Mouse (Mus musculus) CD8-positive naive resting alpha-beta T cell, adult 2 months (primary cell): ENCODE data around the gene Nkapd1.

Experiments
- DNase-seq, 2 experiments: peaks; one replicate each; pipeline ENCODE4 v3.0.0; 2022; ENCODE audit warnings: low read depth in 2 of 2, low spot score in 2 of 2

Gene Nkapd1

DNA sequence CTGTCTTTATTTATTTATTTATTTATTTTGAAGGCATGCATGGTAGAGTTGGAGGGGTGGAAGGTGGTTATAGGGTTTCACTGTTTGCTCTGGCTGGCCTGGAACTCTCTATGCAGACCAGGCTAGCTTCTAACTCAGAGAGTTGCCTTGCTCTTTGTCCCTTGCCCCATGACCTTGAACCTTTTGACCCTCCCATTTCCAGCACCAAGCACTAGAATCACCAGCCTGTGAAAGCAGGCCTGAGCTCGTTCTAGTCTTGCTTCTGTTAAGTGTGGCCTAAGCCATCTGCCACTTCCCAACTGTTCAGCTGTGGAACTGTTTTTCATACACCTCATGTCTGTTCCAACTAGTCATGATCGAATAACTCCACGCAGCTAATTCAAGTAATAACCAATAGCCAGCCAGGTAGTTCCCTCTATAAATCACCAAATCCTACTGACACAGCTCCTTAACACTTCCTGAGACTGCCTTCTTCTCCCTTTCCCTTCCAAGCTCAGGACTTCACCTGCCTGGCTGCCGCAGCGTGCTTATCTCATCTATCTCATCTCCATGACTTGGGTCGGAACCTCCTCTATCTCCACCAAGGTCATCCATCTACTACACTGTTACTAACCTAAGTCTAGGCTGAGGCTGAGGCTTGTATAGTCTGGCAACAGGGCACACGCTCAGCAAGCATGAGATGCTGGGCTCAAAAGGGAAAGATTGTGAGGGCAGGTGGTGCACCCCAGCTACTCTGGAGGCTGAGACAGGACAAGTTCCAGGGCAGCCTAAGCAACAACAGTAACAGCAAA, 15.0 kb downstream of the Nkapd1 start:
- no peak for DNase-seq

DNA sequence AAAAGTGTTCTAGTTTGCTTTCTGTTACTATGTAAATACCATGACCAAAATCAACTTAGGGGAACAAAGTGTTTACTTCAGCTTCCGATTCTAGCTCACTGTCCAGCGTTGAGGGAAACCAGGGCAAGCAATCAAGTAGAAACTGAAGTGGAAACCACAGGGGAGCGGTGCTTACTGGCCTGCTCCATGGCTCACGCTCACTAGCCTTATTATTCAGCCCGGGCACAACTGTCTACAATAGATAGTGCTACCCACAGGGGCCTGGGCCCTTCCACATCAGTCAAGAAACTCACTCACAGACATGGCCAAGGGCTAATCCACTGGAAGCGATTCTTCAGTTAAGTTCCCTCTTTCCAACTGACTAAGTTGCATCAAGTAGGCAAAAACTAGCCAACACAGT, 15.7 kb downstream of the Nkapd1 start:
- DNase-seq = no peak

- no peak for DNase-seq
Observed at GRCm38 (mm10) chr9:50596973-50597372, 20.3 kb downstream of the Nkapd1 start.

DNA sequence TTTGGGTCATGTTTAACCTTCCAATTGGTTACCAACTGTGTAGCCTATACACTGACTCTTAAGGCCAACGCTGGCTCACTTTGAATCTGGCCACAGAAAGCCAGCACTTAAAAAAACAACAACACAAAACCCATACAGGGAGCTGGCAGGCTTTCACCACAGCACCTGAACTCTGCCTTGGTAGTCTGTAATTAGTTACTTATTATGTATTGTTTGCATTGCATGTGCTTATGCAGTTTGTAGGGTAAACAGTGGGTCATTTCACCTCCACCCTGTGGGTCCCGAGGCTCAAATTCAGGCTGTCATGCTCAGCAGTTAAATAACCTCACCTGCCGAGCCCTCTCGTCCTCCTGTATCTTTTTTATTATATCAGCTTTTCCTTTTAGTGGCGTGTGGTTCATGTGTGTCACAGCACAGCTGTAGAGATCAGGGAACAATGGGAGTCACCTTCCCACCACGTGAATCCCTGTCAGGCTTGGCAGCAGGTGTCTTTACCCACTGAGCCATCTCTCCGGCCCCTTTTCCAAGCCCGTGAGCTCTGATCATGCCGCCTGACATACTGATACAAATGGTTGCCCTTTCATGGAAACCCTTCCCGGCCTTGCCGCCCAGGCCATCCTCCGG, 22.4 kb downstream of the Nkapd1 start:
- DNase-seq = no peak

DNA sequence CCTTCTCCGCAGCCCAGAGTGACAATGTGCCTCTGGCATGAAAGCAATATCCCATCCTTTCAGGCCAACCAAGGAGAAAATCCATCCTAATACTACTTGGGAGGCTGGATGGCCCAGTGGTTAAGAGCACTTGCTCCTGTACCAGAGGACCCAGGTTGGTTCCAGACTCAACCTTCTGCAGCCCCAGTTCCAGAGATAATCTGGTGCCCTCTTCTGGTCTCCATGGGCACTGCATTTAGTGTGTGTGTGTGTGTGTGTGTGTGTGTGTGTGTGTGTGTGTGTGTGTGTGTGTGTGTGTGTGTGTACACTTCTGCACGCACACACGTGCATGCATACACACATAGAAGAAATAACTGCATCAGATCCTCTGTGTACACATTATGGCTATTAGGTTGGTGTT, 23.7 kb downstream of the Nkapd1 start:
- DNase-seq = peak; percentile 39 to 53

GRCm38 (mm10) chr9:50592955-50593354, 24.3 kb downstream of the Nkapd1 start:
- no peak for DNase-seq

GRCm38 (mm10) chr9:50590856-50591518, 26.3 kb downstream of the Nkapd1 start:
- no peak for DNase-seq

GRCm38 (mm10) chr9:50586955-50587354, 30.3 kb downstream of the Nkapd1 start:
- DNase-seq = no peak

DNA sequence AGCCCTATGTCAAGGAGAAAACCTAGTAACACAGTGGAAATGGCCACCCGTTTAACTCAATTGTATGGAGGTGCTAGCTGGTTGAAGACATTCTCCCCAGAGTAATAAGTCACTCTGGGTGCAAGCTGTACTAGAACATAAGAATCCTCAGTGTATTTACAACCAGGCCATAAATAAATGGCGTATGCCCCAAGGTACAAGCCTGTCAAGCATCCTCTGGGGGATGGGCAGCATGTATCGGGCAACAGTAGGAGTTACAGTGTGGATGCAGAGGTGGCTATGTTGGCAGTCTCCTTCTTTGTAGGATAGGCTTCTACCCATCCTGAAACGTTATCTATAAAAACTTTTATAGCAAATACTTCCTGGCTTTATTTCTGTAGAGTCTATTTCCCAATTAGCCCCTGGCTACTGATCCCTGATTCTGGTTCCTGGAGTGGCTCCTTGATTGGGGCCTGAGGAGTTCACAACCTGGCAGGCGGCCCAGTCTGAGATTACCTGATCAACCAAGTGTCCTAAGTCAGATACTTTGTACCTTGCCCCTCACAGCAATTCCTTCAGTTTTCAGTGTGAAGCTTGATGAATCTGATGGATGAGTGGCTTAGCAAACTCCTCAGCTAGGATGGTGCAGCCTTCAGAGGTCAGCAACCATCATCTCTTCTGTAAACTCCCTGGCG, 32.0 kb downstream of the Nkapd1 start:
- DNase-seq = no peak

DNA sequence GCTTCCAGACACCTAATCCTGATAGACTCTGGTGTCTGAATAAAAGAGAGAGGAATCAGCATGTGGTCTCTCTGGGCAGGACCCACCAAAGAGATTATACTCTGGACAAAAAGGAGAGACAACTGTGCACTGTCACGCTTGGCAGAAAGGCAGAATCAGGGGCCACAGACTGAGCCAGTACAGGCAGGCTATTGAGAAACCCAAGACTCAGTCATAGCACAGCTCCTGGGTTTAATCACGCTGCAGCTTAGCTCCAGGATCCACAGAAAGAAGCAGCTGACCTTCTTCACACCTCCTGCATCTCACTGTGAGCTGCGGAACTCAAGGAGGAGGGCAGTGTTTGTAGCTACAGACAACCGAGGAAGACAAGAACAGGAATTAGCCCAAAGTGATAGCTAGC, 36.9 kb downstream of the Nkapd1 start:
- DNase-seq = no peak

GRCm38 (mm10) chr9:50569599-50570525, 47.4 kb downstream of the Nkapd1 start:
- DNase-seq = no peak

- DNase-seq = no peak
Observed at GRCm38 (mm10) chr9:50567881-50568280, 49.4 kb downstream of the Nkapd1 start.

- no peak for DNase-seq
Observed at GRCm38 (mm10) chr9:50567372-50567771, 49.9 kb downstream of the Nkapd1 start.

GRCm38 (mm10) chr9:50565940-50566339, 51.3 kb downstream of the Nkapd1 start:
- no peak for DNase-seq

DNA sequence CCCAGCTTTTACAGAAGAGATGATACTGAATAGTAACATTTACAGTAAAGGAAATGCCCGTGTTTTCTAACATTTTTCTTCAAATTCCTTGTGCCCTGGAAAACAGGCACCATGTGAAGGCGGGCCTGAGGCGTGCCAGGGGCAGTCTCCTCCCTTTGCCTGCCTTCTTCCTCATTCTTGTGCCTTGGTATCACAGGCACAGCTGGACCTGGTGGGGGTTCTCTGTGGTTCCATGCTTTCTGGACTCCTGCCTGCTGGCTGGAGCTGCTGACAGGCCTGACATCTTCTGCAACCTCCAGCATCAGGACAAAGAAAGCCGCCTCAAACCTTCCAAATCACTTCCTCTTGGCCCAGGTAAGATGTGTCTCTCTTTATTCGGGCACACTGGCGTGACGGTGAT, 52.1 kb downstream of the Nkapd1 start:
- no peak for DNase-seq

- no peak for DNase-seq
Observed at GRCm38 (mm10) chr9:50561918-50562360, 55.3 kb downstream of the Nkapd1 start.

DNA sequence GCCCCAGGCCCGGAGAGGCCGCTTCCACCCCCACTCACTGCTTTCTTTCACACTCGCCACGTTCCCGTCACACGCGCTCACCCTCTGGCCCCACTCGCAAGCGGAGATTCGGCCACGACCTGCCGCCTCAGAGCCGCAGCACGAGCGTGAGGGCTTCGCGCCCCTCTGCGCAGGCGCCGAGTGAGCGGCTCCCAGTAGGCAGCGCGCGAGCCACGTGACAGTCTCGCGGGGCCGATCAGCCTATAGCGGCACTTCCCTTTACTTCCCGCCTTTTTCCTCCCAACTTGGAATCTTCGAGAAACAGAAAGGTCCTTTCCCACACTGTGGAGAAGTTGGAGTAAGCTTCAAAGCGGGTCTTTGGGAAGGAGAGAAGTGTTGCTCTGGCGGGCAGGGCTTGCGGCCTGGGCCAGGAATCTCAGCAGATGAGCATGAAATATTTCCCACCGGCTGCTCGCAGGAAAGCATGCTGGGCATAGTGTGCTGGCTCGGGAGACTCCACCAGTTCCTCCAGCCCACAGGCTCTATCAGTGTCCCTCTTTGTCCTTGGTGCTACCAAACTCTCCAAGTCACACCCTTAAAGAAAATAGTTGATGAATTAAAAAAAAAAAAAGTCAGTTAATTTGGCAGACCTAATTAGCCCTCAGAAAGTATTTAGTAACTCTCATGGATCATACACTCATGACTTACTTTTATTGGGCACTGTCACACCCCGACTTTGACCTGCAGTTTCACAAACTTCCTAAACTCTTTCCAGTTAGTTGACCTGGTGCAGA, 55.9 kb downstream of the Nkapd1 start, which contains the start of gene Tex12:
Tex12 (minus strand) TSS at position 181 of the 773 bp plus-strand sequence.
- DNase-seq = no peak
